Mouse (Mus musculus): ENCODE data around the gene Nrxn3. TPM values are rescaled to one million over a fixed set of nuclear protein-coding genes. Genes with fewer than 3 reads are reported as not detected.

Nrxn3 gene
- total RNA-seq, 2 experiments from 2014 or later = 0.08 to 0.13 TPM

GRCm38 (mm10) chr12:89134333-89134732 is 411.7 kb downstream of the Nrxn3 start:
- intact Hi-C loops (cut with DNase I) = no loop called here
- no peak for DNase-seq (ENCODE audit: low spot score)

DNA sequence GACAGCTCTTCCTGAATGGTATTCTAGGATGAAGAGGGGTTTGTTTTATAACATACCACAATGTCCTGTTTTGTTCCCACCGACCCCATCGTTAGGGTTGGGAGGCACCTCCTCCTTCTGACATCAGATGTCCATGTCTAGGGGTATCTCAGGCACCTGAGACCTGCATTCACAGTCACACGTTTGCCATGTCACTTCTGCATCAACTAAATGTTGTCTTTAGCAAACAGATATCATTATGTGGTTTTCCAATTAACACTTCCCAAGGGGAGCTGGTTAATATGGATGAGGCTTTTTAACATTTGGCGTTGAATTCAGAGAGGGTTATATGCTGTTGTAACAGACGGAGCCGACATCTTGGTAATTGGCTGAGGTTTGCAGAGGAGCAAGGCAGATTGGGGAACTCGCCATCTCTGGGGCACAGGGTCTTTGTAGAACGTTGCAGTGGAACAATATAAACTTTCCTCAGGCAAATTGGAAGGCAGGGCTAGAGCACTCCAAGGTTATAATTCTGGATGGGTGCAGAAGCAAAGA is 412.2 kb downstream of the Nrxn3 start:
- intact Hi-C loops (cut with DNase I) = no loop called here
- no peak for DNase-seq (ENCODE audit: low spot score)

- intact Hi-C loops (cut with DNase I) = no loop called here
- DNase-seq (ENCODE audit: low spot score) = no peak
Observed at GRCm38 (mm10) chr12:89148974-89149411, 426.3 kb downstream of the Nrxn3 start.

DNA sequence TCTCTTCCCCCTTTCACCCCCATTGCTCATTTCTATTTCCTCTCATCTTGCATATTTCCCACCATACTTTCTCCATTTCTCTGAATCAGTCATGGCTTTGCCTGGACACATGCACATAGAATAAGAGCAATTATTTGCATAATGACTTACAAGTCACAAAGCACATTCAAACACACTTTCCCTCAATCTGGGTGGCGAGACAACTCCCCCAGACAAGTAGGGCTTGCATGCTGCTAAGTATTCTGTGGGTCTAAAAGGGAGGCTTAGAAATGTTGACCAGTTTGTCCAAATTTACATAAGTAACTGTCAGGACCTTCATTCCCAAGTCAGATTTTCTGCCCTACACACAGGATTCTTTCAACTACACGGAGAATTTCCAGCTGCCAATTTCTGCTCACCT is 426.8 kb downstream of the Nrxn3 start:
- no peak for DNase-seq (ENCODE audit: low spot score)
- intact Hi-C loops (cut with DNase I) = no loop called here

DNA sequence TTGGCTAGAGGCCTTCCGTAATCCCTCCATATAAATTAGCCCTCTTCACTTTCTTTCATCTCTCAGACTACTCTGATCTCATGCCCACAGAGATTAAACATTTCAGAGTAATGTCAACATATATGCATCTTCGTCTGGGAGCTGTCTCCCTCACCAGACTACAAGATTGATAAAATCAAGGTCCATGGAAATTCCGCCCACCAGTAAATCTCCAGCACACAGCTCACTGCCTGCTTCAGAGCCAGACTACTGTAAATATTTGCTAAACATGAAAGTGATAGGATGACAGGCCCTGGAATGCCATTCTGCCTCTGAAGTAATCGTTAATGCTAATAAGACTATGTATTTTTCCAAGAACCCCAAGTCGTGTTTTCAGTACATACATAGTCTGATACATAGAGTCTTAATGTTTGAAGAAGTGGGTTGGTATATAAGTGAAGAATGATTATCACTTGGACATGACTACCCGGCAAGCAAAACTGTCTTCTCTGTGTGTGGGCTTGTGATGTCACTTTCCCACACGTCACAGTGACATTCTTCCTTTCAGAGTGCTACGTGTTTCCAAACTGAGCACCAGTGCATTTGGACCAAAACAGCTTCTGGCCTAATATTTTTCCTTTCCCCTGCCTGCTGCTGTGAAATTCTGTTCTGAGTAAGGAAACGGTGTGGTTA is 433.5 kb downstream of the Nrxn3 start:
- intact Hi-C loops (cut with DNase I) = no loop called here

GRCm38 (mm10) chr12:89159353-89159752 is 436.7 kb downstream of the Nrxn3 start:
- no peak for DNase-seq (ENCODE audit: low spot score)
- intact Hi-C loops (cut with DNase I) = no loop called here

More for the DNA sequence above, 433.5 kb downstream of the Nrxn3 start:
- no peak for DNase-seq (ENCODE audit: low spot score)

DNA sequence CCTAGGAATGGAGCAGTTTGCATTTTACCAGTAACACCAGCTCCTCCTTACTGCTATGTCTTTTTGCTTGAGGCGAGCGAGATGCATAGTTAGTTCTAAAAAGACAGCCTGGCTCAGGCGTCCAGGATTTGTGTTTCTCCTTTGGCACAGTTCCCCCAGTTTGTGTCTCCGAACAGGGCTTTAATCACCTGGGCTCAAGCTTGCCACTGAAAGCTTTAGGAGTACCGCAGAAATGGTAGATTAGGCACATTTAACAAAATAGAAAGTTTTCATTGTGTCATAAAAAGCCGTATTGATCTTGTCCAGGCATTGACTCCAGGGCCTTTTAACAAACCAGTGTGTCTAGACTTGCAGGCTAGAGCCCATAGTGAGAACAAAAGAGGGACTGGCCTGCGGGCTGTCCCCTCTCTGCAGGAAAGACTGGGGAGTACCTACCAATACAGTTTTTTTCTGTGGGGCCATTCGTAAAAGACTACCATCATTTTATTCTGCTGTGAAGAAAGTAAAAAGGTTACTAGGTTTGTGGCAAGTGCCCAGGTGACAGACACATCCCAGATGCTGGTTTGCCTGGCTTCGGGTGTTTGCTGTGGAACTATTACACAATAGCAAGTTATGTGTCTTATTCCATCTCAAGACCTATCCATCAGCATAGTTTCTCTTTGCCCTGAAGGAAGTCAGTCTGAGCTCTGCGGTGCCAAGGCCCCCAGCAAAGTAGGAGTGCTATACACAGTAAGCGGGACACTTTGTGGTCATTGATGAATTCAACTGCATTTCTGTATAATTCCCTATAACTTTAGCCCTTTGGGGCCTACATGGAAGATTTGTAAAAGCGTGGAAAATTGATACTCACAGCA is 451.9 kb downstream of the Nrxn3 start:
- intact Hi-C loops (cut with DNase I) = no loop called here
- DNase-seq (ENCODE audit: low spot score) = no peak

GRCm38 (mm10) chr12:89179970-89180666 is 457.4 kb downstream of the Nrxn3 start:
- intact Hi-C loops (cut with DNase I) = no loop called here

DNA sequence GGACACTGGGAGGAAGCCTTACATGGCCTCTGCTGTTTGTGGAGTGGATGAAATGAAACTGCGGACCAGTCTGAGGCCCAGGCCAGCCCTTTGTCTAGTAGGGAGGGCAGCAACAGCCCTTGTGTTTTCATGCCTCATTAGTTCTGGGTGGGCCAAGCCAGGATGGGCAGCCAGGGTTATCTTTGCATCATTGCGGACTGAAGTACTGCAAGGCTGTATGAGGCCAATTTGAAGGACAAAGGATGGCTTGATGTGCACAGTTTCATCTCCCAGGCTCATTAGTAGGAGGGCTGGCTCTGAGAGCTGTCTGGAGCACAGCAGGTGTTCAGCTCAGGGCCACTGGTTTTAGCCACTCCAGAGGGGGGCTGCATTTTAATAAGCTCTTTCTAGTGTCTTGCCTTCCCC is 458.5 kb downstream of the Nrxn3 start:
- intact Hi-C loops (cut with DNase I) = no loop called here
- no peak for DNase-seq (ENCODE audit: low spot score)

More at GRCm38 (mm10) chr12:89179970-89180666, 457.4 kb downstream of the Nrxn3 start:
- no peak for DNase-seq (ENCODE audit: low spot score)

DNA sequence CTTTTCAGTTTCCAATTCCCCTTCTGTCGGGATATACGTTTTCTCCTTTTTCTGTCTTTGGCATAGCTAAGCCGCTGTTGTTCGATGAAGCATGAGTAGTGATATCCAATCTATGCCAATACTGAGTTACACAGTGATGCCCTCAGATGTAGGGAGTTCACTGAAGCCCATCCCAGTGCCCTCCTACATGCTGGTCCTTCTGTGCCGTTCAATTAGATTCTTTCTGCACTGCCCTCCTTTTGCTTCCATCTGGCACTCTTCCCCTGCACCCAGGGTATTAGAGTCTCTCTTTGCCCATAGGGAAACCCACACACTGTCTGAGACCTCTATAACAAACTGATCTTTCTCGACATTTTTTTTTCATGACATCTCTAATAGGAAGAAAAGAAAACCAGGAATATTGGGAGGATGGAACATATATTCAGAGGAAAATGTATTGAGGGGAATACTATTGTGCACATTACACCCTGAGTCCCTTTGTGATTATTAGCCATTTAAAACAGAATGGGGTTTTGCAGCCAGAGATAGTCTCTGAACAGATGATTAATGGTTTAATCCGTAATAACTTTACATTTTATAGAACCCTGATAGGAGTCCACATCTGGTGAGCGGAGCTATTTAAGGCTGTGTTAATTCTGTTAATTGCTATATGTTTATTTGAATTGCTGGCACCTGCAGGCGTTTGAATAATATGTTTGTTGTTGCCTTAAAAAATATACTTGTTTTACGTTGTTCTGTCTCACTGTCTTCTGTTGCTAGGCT is 476.3 kb downstream of the Nrxn3 start:
- intact Hi-C loops (cut with DNase I) = no loop called here
- DNase-seq (ENCODE audit: low spot score) = no peak

- intact Hi-C loops (cut with DNase I) = no loop called here
- DNase-seq (ENCODE audit: low spot score) = no peak
Observed at GRCm38 (mm10) chr12:89211608-89212007, 488.9 kb downstream of the Nrxn3 start.

DNA sequence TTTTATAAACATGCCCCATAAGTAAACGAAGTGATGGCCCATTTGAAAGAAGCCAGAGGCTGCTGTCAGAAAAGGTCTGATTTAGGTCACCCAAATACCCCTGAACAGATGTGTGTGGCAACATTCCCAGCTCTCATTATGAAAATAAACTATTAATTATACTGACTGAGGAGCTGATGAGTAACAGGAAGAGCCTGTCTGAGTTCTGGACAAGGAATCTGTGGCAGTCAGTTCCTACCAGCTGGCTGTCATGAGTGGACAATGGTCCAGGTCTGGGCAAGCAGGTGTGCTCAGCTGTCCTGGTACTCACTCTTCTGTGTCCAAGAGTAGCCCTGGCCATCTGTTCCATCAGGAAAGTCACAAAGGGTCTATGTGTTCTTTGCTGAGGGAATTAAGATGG is 517.1 kb downstream of the Nrxn3 start:
- intact Hi-C loops (cut with DNase I) = no loop called here
- no peak for DNase-seq (ENCODE audit: low spot score)

DNA sequence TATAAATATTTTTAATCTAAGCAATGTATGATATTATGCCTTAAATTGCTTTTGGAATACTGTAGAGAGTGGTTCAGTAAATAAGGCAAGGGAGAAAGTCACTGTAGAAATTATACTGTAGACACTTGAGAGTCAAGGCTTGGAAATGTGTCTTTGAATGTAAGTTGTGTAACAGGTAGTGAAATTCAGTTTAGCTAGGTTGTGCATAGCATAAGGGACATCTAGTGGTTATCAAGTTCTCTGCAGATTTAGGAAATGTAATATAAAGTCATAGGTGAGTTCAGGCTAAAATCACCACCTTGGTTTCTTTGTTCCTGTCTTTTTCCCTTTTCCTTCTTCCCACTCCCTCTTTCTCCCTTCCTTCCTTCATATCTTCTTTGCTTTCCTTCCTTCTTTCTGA is 518.9 kb downstream of the Nrxn3 start:
- no peak for DNase-seq (ENCODE audit: low spot score)
- intact Hi-C loops (cut with DNase I) = no loop called here

DNA sequence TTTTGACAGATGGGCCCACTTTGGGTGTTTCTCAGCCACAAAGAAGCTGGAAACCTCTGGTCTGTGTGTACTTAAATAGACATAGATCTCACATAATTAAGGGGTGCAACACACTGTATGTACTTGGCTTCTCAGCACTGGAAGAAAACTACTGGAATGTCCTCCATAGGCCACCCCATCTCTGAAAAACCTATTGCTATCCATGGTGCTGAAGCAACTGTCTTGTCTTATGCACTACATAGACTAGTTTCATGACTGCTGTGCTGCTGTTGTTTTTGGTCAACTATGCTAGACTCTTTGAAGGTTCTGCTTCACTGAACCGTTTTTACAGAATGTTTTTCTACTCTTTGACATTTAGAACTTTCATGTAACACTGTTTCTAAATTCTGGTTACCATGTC is 519.8 kb downstream of the Nrxn3 start:
- intact Hi-C loops (cut with DNase I) = no loop called here
- no peak for DNase-seq (ENCODE audit: low spot score)

- no peak for DNase-seq (ENCODE audit: low spot score)
- intact Hi-C loops (cut with DNase I) = no loop called here
Observed at GRCm38 (mm10) chr12:89255275-89255892, 532.7 kb downstream of the Nrxn3 start.

- intact Hi-C loops (cut with DNase I) = no loop called here
- no peak for DNase-seq (ENCODE audit: low spot score)
Observed at GRCm38 (mm10) chr12:89258879-89259278, 536.2 kb downstream of the Nrxn3 start.

DNA sequence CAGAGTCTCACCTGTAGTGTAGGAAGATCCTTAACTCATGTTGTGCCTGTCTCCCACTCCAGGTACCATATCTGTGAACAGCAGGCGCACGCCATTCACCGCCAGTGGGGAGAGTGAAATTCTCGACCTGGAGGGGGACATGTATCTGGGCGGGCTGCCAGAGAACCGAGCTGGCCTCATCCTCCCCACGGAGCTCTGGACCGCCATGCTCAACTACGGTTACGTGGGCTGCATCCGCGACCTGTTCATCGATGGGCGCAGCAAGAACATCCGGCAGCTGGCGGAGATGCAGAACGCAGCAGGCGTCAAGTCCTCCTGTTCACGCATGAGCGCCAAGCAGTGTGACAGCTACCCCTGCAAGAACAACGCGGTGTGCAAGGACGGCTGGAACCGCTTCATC is 537.4 kb downstream of the Nrxn3 start:
- intact Hi-C loops (cut with DNase I) = no loop called here
- no peak for DNase-seq (ENCODE audit: low spot score)

DNA sequence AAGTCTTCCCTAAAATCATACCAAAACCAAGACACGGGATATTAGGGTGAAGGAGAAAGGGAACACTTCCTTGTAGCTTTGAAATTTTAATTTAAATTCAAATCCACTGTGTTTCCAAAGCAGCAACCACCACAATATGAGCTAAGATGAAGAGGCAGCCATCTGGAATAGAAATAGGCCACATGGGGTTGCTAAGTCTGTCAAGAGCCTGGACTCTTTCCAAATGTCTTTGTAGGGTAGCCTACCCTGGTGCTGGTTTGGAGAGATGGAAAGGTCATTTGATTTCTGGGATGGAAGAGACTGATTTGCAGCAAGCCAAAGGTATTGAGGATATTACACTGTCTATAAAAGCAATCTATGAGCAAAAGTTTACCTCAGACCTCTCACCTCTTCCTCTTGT is 539.6 kb downstream of the Nrxn3 start:
- intact Hi-C loops (cut with DNase I) = no loop called here
- DNase-seq (ENCODE audit: low spot score) = no peak
